Mouse (Mus musculus) layer of hippocampus, adult 9-11 months (tissue): ENCODE measurements around the gene Ryr2.

Experiments
- DNase-seq: peaks from one replicate; pipeline ENCODE4 v3.0.0; 2022

The Ryr2 gene

DNA sequence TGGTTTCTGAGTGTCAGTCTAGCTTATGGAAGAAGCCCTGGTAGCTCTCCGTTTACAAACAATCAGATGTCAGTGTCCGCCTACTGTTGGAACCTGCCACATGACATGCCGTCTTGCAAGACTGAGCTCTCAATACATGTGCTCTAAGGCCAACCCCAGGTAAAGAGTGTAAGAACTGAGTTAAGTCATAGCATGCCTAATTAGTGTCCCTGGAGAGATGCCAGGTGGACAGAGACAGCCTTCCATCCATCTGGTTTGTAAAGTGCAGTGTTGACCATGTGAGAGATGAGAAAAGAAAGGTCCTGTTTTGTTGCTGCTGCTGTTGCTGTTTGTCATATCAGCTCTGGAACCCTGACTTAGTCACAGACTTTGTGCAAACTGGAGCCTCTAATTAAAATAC is 178.0 kb downstream of the Ryr2 start:
- DNase-seq: no peak

DNA sequence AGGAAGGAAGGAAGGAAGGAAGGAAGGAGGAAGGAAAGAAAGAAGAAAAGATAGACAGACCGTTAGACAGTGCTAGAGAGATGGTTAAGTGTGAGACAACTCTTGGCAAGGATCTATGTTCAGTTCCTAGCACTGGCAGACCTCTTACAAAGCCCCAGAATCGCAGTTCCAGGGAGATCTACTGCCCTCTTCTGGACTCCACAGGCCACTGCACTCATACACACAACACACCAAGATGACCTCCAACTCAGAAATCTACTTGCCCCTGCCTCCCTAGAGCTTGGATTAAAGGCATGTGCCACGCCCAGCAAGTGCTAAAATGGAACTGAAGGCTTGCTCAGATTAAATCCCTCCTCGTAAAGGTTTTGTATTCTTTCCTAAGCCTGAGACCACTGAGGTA is 179.0 kb downstream of the Ryr2 start:
- DNase-seq: no peak

DNA sequence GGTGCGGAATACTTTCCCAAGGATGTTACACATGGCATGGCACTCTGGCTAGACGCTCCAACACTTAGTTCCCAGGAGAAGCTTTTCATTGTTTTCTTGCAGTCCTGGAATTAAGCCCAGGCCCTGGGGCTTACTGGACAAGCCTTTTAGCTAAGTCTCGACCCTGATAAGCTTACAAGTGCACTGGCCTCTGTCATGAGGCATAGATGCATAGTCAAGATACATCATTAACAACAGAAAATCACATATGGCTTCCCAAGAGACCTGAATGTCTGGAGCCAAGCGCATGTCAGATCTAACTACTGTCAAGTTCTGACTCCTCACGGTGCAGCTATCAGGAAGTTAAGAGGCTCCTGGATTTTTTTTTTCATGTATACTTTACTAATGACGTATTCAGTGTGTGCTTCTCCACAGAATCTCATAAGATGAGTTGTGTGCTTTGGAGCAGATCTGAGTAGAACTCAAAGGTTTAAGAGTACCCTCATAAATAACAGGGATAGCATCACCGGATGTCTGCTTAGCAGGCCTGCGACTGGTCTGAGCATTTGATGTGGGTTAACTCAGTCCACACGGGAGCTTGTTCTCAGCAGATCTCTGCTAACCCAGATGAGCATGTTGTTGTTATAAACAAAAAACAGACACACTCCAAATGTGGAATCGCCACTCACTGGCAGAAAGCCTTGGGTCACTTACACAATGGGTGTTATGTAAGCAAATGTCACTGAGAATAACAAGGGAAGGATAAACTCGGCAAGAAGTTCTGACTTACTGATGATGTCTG is 179.8 kb downstream of the Ryr2 start:
- DNase-seq: no peak

DNA sequence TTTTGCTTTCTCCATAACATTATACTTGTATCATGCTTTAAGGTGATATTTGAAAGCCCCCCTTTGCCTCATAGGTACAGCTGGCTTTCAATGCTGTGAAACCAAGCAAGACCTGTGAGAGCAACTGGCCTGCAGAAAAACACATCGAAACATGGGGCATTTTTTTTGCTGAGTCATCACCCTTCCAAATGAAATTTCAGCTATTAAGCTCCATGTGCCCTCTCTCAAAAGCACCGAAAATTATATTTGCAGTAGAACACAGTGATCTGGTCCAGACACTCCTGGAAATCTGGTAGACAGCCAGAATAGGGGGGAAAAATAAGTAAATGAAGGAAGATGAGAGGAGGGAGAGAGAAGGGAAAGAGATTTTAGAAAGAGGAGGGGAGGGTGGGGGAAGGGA is 180.5 kb downstream of the Ryr2 start:
- no peak for DNase-seq

DNA sequence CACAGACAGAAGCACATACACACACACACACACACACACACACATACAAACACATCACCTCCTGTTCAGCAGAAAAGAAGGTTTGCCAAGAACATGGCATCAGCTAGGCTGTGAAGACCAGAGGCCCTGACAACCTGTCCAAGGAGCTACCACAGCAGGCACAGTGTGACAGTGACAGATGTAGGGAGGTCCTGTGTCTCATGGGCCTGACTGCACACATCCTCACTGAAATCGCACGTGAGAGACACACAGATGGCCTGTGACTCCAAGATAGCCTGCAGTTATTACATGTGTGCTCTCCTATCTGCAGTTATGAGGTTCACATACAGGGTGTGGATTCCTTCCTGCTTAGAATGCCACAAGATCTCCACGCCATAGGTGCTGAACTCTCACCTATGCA is 182.0 kb downstream of the Ryr2 start:
- no peak for DNase-seq

DNA sequence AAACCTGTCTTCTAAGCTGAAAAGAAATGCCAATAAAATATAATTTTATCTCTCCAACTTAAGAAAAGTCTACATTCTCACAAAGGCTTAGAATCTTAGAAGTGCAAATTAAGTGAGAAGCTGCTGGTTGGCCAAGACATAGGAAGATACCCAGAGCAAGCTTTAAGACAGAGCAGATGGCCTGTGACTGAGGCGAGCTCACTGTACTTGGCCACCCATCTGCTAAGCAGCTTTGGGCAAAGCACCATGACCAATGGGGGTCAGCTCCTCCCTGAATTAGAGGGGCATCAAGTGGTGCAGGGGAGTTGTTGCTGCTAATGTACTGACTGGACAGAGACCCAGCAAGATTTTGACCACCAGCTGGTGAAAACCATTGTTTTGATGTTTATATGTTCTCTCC is 186.2 kb downstream of the Ryr2 start:
- no peak for DNase-seq

DNA sequence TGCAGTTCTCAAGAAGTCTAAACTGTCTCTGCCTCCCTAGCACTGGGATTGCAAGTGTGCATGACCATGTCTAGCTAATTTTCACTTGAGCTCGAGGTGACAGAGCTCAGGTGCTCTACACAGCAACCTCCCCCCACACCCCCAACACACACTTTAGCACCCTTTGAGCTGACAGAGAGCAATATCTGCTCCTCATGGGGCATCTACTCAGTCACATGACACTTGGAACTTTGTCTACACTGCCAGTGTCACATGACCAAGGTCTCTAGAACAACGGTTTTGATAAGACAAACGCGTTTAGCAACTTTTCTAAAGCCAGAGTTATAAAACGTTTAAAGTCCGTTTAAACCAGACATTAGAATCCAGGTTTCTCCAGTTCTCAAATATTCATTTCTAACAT is 187.3 kb downstream of the Ryr2 start:
- no peak for DNase-seq

DNA sequence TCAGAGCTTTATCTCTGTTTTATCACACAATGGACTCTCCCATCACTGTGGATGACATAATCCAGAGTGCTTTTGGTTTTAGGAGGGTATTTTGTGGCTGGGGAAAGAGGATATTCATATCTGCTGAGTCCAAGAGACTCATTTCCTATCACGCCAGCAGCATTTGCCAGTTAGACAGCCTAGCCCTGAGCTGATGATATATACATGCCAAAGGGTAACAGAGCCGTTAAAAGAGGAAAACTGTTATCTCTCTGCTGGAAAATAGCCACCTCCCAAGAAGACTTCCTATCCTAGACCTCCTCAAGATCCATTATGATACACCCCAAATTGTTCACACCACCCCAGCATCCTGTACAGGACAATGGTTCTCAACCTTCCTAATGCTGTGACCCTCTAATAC is 191.1 kb downstream of the Ryr2 start:
- DNase-seq: no peak

DNA sequence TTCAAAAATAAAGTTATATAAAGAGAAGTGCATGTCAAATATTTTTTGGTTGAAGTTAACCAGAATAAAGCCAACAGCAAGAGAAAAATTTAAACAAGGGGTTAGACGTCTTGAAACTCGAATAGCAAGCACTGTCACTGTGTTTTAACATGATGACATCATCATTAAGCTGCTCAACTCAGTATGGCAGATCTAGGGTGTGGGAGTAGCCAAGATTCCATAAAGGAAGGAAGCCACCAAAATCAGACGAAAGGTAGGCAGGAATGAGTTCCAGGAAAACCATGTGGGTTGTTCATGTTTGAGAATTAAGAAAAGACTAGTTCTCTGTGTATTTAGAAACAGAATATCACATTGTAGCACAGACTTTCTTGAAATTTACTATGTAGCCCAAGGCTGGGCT is 192.1 kb downstream of the Ryr2 start:
- DNase-seq: no peak

DNA sequence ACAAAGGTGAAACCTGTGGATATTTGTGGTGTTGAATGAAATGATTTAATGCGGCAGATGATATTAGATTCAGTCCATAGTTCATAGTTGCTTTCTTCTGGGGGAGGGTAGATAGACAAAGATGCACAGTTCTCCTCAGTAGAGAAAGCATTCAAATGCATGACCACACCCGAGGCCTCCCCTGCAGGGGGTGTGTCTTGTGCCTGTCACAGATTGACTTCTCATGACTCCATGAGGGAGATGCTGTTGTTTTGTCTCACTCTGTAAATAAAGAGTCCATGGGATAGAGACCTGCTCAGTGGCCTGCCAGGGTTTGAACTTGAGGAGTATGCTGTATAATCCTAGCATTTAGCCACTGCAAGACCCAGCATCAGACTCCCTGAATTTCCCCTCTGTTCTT is 194.5 kb downstream of the Ryr2 start:
- DNase-seq: no peak

DNA sequence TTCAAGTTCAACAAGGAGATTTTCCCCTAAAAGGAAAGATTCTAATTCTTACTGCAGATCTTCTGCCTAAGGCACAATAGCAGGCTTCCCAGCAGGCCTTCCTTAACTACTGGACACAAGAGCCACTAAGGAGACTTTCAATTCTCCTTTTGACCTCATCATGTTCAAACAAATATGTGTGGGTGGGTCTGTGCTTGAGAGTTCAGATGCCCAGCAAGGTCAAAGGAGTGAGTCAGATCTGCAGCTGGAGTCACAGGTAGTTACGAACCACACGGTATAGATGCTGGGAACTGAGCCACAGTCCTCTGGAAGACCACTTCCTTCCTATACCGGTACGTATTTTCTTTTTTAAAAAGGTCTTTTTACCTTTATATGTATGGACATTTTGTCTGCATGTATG is 198.6 kb downstream of the Ryr2 start:
- DNase-seq: no peak

DNA sequence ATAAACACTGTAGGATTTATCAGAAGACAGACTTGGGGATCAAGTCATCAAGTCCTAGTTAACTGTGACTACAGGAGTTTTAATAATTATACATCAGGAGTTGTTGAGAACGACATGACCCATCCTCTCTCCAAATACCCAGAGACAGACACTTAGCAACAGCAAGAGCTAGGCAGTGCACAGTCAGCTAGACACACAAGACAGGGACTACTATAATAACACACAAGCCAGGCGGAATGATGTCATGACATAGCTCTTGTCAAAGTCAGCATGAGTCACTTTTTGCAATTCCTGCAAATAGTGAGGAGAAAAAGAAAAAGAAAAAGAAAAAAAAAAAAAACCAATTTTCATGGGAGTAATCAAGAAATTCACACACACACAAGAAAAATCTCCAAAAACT is 201.6 kb downstream of the Ryr2 start:
- DNase-seq: no peak

DNA sequence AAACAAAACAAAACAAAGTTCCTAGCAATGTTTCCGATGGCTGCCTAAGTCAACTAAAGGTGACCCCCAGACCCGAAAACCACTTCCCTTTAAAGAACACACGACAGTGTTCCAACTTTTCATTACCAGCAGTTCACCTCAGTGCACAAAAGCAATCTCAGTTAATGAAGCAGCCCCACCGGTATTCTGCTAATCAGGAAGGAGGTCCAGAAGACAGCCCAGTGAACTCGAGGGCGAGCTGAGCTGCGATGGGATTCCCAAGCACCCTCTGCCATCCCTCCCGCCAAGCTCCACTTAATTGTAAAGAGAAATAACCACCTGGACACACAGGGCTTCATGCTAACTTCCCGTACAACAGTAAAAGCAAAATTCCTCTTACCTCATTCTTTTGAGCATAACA is 203.5 kb downstream of the Ryr2 start:
- DNase-seq: no peak

DNA sequence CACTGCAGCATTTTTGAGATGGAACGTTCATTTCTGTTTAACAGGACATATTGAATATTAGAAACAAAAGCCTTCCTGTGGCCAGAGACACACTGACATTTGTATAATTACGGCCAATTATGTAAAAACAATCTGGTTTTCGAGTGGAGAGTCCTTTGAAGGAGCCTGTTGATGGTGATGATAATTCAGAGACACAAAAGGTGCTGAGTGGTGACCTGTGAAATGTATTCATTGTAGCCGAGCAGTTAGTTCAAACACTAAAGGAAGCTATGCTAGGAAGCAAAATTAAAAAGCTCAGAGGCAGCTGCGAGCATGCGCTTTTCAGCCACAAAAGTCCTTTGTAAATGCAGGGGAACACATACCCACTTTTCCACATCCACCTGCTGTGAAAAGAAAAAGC is 203.9 kb downstream of the Ryr2 start:
- no peak for DNase-seq

DNA sequence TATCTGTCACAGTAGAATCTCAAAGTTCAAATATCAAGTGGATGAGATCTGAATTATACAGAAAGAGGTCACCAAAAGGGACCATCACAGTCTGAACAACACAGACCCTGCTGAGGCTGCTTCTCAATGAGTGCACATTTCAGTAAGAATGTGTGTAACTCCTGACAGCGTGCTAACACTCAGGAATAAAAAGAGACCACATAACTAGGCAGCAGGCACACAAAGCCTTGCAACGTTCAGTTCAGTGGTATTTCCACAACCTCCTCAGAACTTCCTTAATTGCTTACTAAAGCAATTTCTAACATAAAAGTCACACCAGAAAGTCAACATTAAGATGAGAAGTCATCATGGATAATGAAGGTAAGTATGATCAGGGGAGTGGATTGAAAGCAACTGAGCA is 206.1 kb downstream of the Ryr2 start:
- no peak for DNase-seq

DNA sequence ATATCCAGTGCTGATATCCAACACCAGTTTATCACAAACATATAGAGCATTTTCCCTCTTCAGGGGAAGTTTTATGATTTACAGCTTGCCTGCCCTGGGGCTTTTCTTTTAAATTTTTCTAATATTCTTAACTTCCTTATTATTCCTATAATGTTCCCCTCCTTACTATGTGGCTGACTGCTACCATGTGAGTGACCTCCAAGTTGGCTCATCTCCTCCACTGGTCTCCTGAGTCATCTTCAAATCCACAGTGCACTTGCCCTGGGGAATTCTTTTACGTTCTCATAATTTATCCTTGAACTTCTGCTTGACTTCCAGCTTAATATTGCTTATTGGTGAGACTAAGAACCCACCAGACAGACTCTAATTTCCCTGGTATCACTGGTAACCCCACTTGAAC is 211.1 kb downstream of the Ryr2 start:
- DNase-seq: no peak

DNA sequence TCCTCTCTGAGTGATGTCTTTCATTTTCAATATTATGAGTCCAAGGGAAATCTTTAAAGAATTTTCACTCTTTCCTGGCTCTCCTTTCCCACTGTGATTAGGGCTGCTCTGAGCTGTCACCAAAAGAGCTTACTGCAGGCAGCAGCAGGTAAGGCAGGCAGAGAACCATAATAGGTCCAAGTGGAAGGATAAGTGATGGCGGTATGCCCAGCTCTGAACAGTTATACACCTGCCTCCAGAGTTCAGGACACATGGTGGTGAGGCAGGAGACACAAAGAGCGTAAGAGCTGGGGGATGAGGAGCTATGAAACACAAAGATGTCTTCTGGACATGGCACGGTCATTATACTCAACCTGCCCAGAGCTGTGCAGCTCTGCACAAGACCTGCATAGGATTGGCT is 215.0 kb downstream of the Ryr2 start:
- DNase-seq: no peak

DNA sequence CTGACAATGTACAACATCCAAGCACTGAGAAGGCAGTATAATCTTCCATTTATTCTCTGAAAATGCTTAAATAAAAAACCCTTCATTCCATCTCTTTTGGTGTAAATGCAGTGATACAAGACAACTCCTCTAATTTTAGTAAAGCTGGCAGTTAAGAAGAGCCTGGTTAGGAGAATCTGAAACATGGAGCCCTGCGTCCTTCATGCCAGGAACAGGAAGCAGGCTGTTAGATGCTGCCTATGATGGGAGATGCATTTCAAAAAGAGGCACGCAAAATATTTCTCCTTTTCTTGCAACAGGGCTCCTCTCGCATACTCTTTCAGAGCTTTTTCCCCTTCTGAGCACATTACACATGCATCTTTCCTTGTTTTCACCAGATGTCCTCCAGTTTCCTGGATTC is 215.6 kb downstream of the Ryr2 start:
- no peak for DNase-seq

DNA sequence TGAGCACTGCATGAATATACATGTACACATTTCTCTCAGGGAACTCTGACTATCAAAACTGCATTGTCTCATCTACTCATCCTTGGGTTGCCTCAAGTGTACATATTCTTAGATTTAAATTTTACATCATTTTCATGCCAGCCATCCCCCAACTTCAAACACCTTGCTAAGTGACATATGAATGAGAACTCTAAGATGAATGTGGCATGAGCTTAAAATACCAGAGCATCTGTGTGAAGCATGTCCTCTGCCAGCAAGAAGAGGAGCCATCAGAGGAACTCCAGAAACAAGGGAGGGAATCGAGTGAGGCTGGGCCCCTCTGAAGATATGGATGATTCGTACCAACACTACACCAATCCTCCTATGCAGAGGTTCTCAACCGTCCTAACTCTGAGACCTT is 222.6 kb downstream of the Ryr2 start:
- DNase-seq: no peak

DNA sequence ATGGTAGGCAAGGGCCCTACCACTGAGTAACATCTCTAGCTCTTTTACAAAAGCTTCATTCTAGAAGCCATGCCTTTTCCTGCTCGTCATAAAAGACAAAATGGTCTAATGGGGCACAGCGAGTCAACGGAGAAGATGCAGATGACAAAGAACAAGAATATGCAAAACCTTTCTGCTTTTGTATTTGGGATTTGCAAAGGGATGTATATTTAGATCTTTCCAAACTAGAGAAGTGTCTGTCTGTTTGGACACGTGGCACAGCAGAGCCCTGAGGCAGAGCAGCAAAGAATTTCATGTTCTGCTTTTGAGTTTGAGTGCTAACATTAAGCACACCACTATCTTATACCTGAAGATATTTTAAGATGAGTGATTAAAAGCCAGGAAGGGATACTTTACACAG is 224.4 kb downstream of the Ryr2 start:
- DNase-seq: no peak

DNA sequence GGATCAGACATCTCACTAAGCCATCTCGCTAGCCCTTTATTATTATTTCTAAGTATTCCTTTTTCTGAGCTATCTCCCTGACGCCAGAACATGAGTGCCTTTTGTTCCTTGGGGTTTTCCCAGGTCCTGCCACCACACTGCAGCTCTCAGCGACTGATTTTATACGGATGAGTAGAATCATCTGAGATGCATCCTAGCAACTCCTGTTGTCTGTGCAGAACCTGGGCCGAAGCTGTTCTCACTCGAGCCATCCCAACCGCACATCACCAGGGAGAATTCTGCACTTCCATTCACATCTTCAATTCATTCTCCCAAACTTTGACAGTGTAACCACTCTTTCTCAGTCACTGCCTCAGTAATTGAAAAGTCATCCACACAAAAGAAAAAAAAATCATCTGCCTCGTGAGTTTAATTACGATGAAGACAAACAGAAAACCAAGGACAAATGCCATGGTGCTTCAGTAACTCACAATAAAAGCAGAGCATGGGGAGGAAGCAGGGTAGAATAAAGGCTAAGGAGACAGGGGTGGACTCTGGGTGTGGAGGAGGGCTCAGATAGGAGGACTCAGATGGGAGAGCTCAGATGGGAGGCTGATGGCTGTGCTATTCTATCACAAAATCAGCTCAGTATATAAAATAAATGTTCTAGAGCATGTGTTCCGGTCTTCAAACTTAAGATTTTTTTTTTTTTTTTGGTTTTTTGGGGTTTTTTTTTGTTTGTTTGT is 226.1 kb downstream of the Ryr2 start:
- no peak for DNase-seq

DNA sequence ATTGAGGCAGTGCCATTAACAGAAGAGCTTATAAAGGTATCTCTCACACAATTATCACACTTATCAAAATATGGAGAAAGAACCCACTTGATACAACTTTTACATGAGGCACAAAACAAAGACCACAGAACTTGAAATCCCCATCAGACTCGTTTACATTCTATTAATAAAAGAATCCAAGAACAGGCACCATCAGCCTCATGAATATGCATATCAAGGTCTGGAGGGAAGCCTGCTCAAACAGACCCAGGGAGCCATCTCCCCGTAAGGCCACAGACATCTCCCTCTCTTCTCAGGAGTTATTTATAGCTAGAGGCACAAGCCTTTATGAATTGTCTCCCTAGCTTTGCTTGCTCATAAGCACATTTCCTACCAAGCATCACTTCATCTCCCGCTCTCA is 227.7 kb downstream of the Ryr2 start:
- no peak for DNase-seq

DNA sequence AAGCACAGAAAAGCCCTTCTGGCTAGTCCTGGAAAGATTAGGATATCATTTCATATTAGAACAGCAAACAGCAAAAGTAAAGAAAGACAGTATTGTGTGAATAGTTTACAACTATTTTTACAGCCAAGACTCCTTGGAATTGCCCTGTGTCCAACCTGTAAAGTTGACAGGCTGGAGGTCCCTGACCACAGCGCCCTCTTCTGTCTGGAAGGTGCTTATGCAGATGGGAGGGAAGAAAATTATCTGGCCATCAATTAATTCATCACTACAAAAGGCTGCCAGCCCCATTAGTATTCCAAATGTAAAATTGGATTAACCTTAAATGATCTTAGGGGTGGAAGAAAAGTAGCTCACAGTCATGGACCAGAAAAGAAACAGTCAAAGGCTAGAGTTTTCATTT is 231.9 kb downstream of the Ryr2 start:
- no peak for DNase-seq

DNA sequence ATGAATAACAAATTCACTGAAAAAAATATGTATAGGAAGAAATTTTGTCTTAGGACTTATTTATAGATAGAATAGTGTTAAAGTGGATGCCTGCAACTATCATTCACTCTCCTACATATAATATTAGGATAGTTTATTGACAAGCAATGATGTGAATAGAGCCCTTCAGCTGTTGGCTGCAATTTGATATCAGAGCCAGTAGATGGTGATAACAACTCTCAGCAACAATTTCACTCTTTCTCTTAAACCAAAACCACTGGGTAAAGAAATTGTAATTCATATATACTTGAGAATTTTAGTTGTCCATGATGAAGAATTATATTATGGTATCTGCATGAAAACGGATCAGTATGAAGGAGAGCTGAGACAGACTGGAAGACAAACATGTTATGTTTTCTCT is 236.8 kb downstream of the Ryr2 start:
- no peak for DNase-seq

DNA sequence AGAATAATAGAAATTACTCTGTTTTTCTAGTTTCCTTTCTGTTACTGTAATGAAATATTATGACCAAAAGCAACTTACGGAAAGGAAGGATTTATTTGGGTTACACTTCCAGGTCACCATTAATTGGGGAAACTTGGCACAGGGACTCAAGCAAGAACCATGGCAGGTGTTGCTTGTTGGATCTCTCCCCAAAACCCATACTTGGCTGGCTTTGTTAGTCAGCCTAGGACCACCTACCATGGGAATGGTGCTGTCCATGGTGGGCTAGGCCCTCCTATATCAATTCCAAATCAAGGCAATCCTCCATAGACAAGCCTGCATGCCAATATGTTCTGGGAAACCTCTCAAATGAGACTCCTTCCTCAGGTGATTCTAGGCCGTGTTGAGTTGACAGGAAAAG is 237.3 kb downstream of the Ryr2 start:
- DNase-seq: no peak
